Mouse (Mus musculus) lung, embryonic 14.5 days (tissue): ENCODE data around the gene Sec14l1. TPM values are rescaled to one million over a fixed set of nuclear protein-coding genes. Genes with fewer than 3 reads are reported as not detected.

Experiments used
- ATAC-seq: fragments of 200-750 bp; cut with Nextera tagmentation; 2 replicates; pipeline ENCODE4 v1.8.0; 2017; ENCODE audit warnings: mild to moderate bottlenecking, moderate TSS enrichment, moderate library complexity; ENCODE audit not compliant: insufficient read depth
- DNase-seq: peaks from one replicate; pipeline ENCODE4 v3.0.0-alpha.2; 2015
- H3K27ac ChIP-seq: fragments of 300-500 bp; sonication (generic); 2 replicates; pipeline ENCODE4 v1.5.1; 2014; ENCODE audit warnings: low read depth, mild to moderate bottlenecking, moderate library complexity
- H3K27me3 ChIP-seq: fragments of 300-500 bp; sonication (generic); 2 replicates; pipeline ENCODE4 v1.6.1; 2014; ENCODE audit warnings: low read length, control low read depth; ENCODE audit not compliant: insufficient read depth
- H3K36me3 ChIP-seq: fragments of 300-500 bp; sonication (generic); 2 replicates; pipeline ENCODE4 v1.6.1; 2014; ENCODE audit warnings: control low read depth; ENCODE audit not compliant: insufficient read depth
- H3K4me1 ChIP-seq: fragments of 300-500 bp; sonication (generic); 2 replicates; pipeline ENCODE4 v1.6.1; 2014; ENCODE audit warnings: antibody characterized with exemption, control low read depth; ENCODE audit not compliant: insufficient read depth
- H3K4me2 ChIP-seq: fragments of 300-500 bp; sonication (generic); 2 replicates; pipeline ENCODE4 v1.6.1; 2014; ENCODE audit warnings: mild to moderate bottlenecking
- H3K4me3 ChIP-seq: fragments of 300-500 bp; sonication (generic); 2 replicates; pipeline ENCODE4 v1.5.1; 2014; ENCODE audit warnings: low read depth, low read length
- H3K9ac ChIP-seq: fragments of 300-500 bp; sonication (generic); 2 replicates; pipeline ENCODE4 v1.6.1; 2014
- H3K9me3 ChIP-seq: fragments of 300-500 bp; sonication (generic); 2 replicates; pipeline ENCODE4 v1.6.1; 2016; ENCODE audit warnings: low read depth, low read length, control low read depth
- CTCF ChIP-seq: IDR thresholded peaks from 2 replicates; pipeline ENCODE4 v1.5.1; 2016; ENCODE audit warnings: antibody characterized with exemption, low read depth
- WGBS: fragments of 180-500 bp; shearing (Covaris S2); extraction: QIAGEN DNeasy Blood & Tissue Kit; methylation state at CpG from one replicate; pipeline ENCODE4 v1.1.7; 2014; 5-methylcytosine and 5-hydroxymethylcytosine counted together
- polyA plus RNA-seq: library from polyadenylated mRNA; unstranded; fragments of >200 nt; fragmentation: Nextera tagmentation; extraction: Ambion mirVana; gene quantifications from 2 replicates; pipeline ENCODE4 v1.2.1, GENCODE M21; 2014

The Sec14l1 gene
- polyA plus RNA-seq, 1 experiment from 2014 or later: 46.2 TPM

DNA sequence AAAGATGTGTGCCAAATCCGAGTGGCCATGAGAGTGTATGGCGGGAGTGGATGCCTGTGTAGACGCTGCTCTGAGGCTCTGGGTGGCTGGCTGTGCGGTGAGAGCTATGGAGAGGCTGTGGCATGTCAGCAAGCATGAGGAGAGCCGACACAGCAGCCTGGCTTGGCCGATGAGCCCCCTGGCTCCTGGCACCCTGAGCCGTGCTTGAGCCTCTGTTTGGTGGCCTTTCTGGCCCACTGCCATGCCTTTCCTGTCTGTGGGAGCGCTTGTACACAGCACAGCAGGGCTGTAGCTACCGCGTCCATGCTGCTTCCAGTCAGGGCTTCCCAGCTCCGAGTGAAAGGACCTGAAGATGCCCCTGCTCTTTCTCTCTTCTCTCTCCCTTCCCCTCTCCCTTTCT lies 43.4 kb downstream of the Sec14l1 start:
- Histone ChIP-seq H3K9ac (no peak overlapping the region; the same call in 1 of the 2 replicates), H3K27me3 (no peaks in the 10 kb centered on the region), H3K4me2 (no peak overlapping the region), H3K4me3 (no peak overlapping the region), H3K27ac (peak overlapping the region; percentile 20; the same call in 1 of the 2 replicates), H3K36me3 (peaks cover 60% of the 10 kb centered on the region), H3K4me1 (no peaks in the 10 kb centered on the region), H3K9me3 (no peaks in the 10 kb centered on the region)
- no peak for TF ChIP-seq CTCF
- 43% methylated on average over 11 of the region's 11 CpGs for WGBS
- ATAC-seq: peak; percentile 38; the same call in 1 of the 2 replicates
- peak; percentile 68 for DNase-seq

DNA sequence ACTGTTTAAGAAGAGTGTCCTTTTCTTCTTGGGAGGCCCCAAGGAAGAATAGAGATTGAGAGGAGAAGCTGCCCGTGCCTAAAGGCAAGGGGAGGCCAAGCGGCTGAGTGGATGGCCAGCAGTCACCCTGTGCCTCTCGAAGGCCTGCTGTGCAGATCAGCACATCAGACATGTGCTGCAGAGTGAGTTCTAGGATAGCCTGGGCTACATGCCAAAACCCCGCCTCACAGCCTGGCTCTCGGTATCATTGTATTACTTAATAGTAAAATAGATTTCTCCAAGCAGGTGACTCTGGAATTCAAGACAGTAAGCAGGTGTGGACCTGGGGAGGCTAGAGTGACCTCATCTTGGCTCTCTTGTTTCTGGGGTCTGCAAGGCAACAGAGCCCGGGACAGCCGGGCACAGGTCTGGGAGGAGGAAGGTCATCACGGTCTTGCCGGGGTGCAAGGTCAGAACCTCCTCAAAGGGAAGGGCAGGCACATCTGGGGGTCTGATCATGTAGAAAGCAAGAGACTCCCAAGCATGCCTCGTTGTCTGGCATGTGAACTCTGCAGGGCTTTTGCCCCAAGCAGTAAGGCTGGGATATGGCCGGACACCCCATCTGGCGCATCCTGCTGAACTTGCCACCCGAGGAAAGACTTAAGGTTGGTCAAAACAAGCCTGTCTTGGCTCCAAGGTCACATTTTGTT lies 44.4 kb downstream of the Sec14l1 start:
- Histone ChIP-seq H3K4me3 (no peak overlapping the region), H3K27me3 (no peaks in the 10 kb centered on the region), H3K9ac (no peak overlapping the region), H3K4me1 (no peaks in the 10 kb centered on the region), H3K27ac (no peak overlapping the region), H3K36me3 (peaks cover 51% of the 10 kb centered on the region), H3K9me3 (no peaks in the 10 kb centered on the region), H3K4me2 (no peak overlapping the region)
- no peak for TF ChIP-seq CTCF
- WGBS: 81% methylated on average over 13 of the region's 13 CpGs
- ATAC-seq (no peak), DNase-seq (no peak)

DNA sequence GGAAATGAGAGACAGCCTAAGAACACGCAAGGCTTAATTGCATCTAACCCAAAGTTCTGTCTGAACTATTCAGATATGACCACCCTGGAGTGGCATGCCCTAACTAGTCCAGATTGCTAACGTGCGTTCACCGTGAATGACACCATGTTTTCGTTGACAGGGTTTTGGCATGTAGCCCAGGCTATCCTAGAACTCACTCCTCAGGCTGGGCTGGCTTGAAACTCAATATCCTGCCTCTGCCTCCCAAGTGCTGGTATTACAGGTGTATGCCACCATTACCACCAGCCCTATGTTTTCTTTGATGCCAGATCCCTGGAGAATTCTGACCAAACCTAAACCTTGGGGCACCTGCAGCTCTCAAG lies 45.0 kb downstream of the Sec14l1 start:
- Histone ChIP-seq H3K9me3 (no peaks in the 10 kb centered on the region), H3K4me3 (no peak overlapping the region), H3K36me3 (peaks cover 45% of the 10 kb centered on the region), H3K9ac (no peak overlapping the region), H3K4me2 (no peak overlapping the region), H3K27ac (no peak overlapping the region), H3K27me3 (no peaks in the 10 kb centered on the region), H3K4me1 (no peaks in the 10 kb centered on the region)
- no peak for TF ChIP-seq CTCF
- 56% methylated on average over 5 of the region's 5 CpGs for WGBS
- no peak for ATAC-seq
- DNase-seq: no peak

DNA sequence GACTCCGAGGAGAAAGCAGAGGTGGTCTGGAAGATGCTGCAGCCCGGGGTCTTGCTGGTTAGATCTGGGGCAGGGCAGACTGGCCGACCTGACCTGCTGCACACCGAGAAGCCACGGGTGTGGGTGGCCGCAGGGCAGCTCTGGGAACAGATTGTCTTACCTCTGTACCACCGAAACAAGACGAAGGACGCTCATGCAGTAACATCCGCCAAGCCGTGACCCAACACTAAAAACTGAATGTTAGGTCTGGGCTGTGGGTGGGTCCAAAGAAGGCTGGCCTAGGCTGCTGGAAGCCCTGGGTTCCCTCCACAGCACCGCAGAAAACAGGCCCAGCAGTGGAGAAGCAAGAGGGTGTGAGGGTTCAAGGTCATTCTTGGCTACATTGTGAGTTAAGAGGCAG lies 45.8 kb downstream of the Sec14l1 start:
- Histone ChIP-seq H3K27ac (no peak overlapping the region), H3K4me3 (no peak overlapping the region), H3K4me2 (no peak overlapping the region), H3K4me1 (no peaks in the 10 kb centered on the region), H3K9ac (no peak overlapping the region), H3K36me3 (peaks cover 37% of the 10 kb centered on the region), H3K27me3 (no peaks in the 10 kb centered on the region), H3K9me3 (no peaks in the 10 kb centered on the region)
- 94% methylated on average over 12 of the region's 12 CpGs for WGBS
- no peak for TF ChIP-seq CTCF
- ATAC-seq (no peak), DNase-seq (no peak)

DNA sequence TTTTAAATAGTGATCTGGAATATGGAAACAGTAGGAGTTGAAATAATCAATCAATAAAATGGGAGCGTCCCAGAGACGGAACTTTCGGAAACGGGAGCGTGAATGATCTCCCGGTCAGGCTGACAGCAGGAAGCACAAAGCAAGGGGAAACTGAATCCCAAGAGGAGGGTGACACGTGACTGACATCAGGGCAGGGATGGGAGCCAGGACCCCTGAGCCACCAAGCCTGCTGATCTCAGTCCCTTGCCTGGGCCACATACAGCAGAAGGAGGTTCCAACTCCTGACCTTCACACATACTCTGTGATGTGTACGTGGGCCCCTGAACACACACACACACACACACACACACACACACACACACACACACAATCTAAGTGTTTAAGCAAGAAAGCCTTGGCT lies 46.6 kb downstream of the Sec14l1 start:
- no peak overlapping the region for H3K4me3 ChIP-seq
- H3K4me1 ChIP-seq: no peaks in the 10 kb centered on the region
- DNase-seq (no peak), ATAC-seq (no peak)
- peaks cover 30% of the 10 kb centered on the region for H3K36me3 ChIP-seq
- H3K4me2 ChIP-seq: no peak overlapping the region
- 55% methylated on average over 8 of the region's 8 CpGs for WGBS
- H3K9ac ChIP-seq: no peak overlapping the region
- H3K27ac ChIP-seq: no peak overlapping the region
- no peaks in the 10 kb centered on the region for H3K27me3 ChIP-seq
- H3K9me3 ChIP-seq: no peaks in the 10 kb centered on the region
- TF ChIP-seq CTCF: no peak

DNA sequence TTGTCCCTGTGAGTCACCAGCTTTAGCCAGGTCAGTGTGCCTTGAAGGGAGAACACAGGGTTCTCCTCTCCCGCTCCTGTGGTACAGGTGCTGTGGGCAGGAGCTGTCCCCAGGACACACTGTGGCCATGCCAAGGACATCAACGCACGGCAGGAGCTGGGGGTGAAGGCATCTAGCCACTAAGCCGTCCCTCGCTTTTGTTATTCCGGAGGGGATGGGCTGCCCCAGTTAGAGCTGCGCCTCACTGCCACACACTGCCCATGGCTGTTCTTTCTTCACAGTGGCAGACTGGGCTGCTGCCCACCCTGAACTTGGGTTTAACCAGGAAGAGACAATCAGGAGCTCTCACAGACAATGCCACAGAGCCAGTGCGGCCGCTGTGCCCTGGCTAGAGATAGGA lies 48.1 kb downstream of the Sec14l1 start:
- DNase-seq (no peak), ATAC-seq (no peak)
- Histone ChIP-seq H3K27ac (no peak overlapping the region), H3K9ac (no peak overlapping the region), H3K4me2 (no peak overlapping the region), H3K27me3 (no peaks in the 10 kb centered on the region), H3K4me3 (no peak overlapping the region), H3K36me3 (peaks cover 16% of the 10 kb centered on the region), H3K4me1 (no peaks in the 10 kb centered on the region), H3K9me3 (no peaks in the 10 kb centered on the region)
- 67% methylated on average over 9 of the region's 9 CpGs for WGBS
- no peak for TF ChIP-seq CTCF

DNA sequence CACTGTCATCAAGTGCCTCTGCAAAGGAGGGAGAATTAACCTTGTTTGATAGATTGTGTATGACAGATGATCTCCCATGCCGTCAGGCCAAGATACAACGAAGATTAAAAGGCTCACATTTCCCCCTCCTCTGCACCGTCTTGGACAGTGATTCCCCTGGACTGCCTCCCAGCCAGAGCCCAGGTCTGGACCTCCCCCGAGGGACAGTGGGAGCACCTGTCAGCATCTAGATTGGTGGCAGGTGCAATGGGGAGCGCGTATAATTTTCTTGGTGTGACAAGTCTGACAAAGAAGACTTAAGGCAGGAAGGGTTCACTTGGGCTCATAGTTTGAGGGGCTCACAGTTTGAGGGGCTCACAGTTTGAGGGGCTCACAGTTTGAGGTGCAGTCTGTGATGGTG lies 48.8 kb downstream of the Sec14l1 start:
- Histone ChIP-seq H3K36me3 (peaks cover 11% of the 10 kb centered on the region), H3K4me2 (no peak overlapping the region), H3K27ac (no peak overlapping the region), H3K27me3 (no peaks in the 10 kb centered on the region), H3K9ac (no peak overlapping the region), H3K4me3 (no peak overlapping the region), H3K4me1 (no peaks in the 10 kb centered on the region), H3K9me3 (no peaks in the 10 kb centered on the region)
- ATAC-seq (no peak), DNase-seq (no peak)
- TF ChIP-seq CTCF: no peak
- 61% methylated on average over 6 of the region's 6 CpGs for WGBS
